Mouse (Mus musculus) Patski (cell line): ENCODE measurements around the gene Ccdc73. TPM values are rescaled to one million over a fixed set of nuclear protein-coding genes. Genes with fewer than 3 reads are reported as not detected.
"Not testable (repeated sequence)": the region's sequence is repeated elsewhere in the genome, so short reads cannot be mapped to it uniquely, and the experiment has no call there.

Source experiments
- ATAC-seq: fragments of 100-300 bp; one replicate; pipeline ENCODE4 v1.8.0; 2021
- CTCF ChIA-PET: fragments of 350-600 bp; sonication (Branson Sonifier 250); formaldehyde crosslinking; loops from one replicate; lab custom pipeline; 2022; ENCODE audit warnings: inconsistent platforms; lab: Charles Lee
- POLR2A ChIA-PET: fragments of 350-600 bp; sonication (Branson Sonifier 250); formaldehyde crosslinking; loops from one replicate; lab custom pipeline; 2022; ENCODE audit warnings: antibody characterized with exemption, inconsistent platforms; lab: Charles Lee
- DNase-seq: peaks from one replicate; pipeline ENCODE4 v3.0.0-alpha.2; 2011; ENCODE audit warnings: low read depth, low spot score
- H3K27me3 ChIP-seq: fragments of 371-371 bp; one replicate; pipeline ENCODE4 v1.5.1; 2021
- CTCF ChIP-seq: fragments of 100-300 bp; IDR thresholded peaks from one replicate; pipeline ENCODE4 v1.5.1; 2021
- in situ Hi-C: fragments of 300-500 bp; cut with MboI; formaldehyde crosslinking; loops from 3 replicates; pipeline ENCODE4 v1.11.1; 2018; ENCODE audit warnings: low pct_unique_long_range_greater_than_20kb, mixed read lengths
- polyA plus RNA-seq: library from polyadenylated mRNA; unstranded; gene quantifications from one replicate; pipeline ENCODE4 v1.2.3, GENCODE M21; 2021

The Ccdc73 gene
- polyA plus RNA-seq, result 4.8 TPM

DNA sequence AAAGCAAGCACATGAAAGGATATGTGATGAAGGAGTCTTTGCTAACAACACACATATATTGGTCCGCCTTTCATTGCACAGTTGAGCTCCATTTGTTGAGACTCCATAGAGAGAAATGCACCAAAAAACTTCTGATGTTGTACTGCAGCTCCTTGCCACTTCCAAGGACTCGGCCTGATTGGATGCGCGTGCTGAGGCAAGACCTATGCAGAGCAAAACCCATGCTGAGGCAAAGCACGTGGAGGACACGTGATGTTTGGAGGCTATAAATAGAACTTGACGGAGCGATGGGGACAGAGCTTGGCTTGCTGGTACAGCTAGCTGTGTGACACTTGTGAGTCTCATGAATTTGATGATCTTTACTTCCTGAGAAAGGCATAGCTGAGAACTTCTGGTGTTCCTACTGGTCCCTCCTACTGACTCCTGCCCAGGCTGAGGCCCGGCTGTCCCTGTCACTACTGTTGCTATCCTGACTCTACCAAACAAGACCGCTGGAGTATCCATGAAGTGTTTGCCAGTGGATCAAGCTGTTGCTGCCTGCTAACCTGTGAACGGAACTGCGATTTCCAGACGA is at the start of gene Ccdc73:
Gene Ccdc73, plus strand, starts transcription at position 524 of the 574 bp plus-strand sequence.
- no peaks in the 10 kb centered on the region for H3K27me3 ChIP-seq
- no peak for DNase-seq
- CTCF ChIA-PET, result interaction anchor here (0.8 to 1.8 kb wide), 2 partner anchors 8 to 20 kb away, joined by 3 to 4 read pairs; no protein-coding TSS in a partner anchor
- ATAC-seq, result no peak
- POLR2A ChIA-PET, result no interaction called here
- TF ChIP-seq CTCF, result no peak
- in situ Hi-C loops, result no loop called here

DNA sequence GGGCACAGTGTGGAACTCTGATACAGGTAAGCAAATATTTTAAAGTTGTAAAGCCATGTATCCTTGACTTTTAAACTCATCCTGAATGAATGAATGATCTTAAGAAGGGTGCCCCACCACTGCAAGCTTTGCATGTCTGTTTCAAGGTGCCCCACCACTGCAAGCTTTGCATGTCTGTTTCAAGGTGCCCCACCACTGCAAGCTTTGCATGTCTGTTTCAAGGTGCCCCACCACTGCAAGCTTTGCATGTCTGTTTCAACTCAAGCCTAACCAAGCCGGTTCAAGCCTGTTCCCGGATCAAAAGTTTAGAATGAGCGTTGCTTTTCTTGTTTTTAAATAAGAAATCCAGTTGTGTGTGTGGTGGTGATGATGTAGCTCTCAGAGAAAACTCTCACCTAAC is 48.8 kb upstream of the Ccdc73 start:
- ATAC-seq, in situ Hi-C loops, DNase-seq, H3K27me3 ChIP-seq, POLR2A ChIA-PET, CTCF ChIA-PET: not testable (repeated sequence)

DNA sequence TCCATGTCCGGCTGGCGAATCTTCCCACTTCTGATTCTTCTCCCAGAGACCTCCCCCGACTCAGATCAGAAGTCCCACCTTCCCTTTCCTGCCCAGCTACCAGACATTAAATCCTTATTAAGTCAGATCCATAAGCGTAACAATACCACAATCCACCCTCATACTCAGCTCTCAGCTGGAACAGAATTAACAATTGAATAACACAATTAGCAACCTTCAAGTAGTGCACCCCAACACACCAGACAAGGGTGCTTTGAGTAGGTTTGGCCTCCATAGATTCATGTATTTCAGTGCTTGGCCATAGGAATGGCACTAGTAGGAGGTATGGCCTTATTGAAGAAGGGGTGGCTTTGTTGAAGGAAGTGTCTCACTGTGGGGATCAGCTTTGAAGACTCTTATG is 41.4 kb upstream of the Ccdc73 start:
- in situ Hi-C loops, result no loop called here
- DNase-seq, result no peak
- POLR2A ChIA-PET, result no interaction called here
- ATAC-seq, result no peak
- H3K27me3 ChIP-seq, result no peaks in the 10 kb centered on the region
- TF ChIP-seq CTCF, result no peak
- CTCF ChIA-PET, result interaction anchor here (1.0 kb wide), 1 partner anchor 8 kb away, joined by 4 read pairs; no protein-coding TSS in a partner anchor

- no peak for ATAC-seq
These were observed 35.1 kb upstream of the Ccdc73 start for GRCm38 (mm10) chr2:104832486-104832885.

GRCm38 (mm10) chr2:104840974-104841373 is 26.6 kb upstream of the Ccdc73 start:
- TF ChIP-seq CTCF, result peak; percentile 45
- H3K27me3 ChIP-seq, result no peaks in the 10 kb centered on the region
- ChIA-PET CTCF (no interaction called here), POLR2A (interaction anchor here (1.2 to 1.4 kb wide), 2 partner anchors 9 to 18 kb away, joined by 3 to 4 read pairs; partner anchors contain the start of gene Prrg4)
- no peak for DNase-seq
- in situ Hi-C loops, result no loop called here
- ATAC-seq, result no peak

More at GRCm38 (mm10) chr2:104832486-104832885, 35.1 kb upstream of the Ccdc73 start:
- no peak for DNase-seq
- TF ChIP-seq CTCF, result no peak
- in situ Hi-C loops, result no loop called here
- no peaks in the 10 kb centered on the region for H3K27me3 ChIP-seq
- CTCF ChIA-PET, result interaction anchor here (1.2 to 1.7 kb wide), 3 partner anchors 10 to 22 kb away, joined by 3 to 4 read pairs (median 4); no protein-coding TSS in a partner anchor
- POLR2A ChIA-PET, result no interaction called here

GRCm38 (mm10) chr2:104841736-104842135 is 25.9 kb upstream of the Ccdc73 start:
- CTCF ChIA-PET, result no interaction called here
- DNase-seq (no peak), ATAC-seq (no peak)
- in situ Hi-C loops, result no loop called here
- no peak for TF ChIP-seq CTCF
- POLR2A ChIA-PET, result interaction anchor here (1.2 kb wide), 1 partner anchor 19 kb away, joined by 3 read pairs; no protein-coding TSS in a partner anchor
- no peaks in the 10 kb centered on the region for H3K27me3 ChIP-seq

GRCm38 (mm10) chr2:104842559-104842958 is 25.0 kb upstream of the Ccdc73 start:
- ATAC-seq (no peak), DNase-seq (no peak)
- no peaks in the 10 kb centered on the region for H3K27me3 ChIP-seq
- in situ Hi-C loops, result no loop called here
- no peak for TF ChIP-seq CTCF
- ChIA-PET CTCF (interaction anchor here (1.8 kb wide), 1 partner anchor 406 kb away, joined by 3 read pairs; no protein-coding TSS in a partner anchor), POLR2A (no interaction called here)

DNA sequence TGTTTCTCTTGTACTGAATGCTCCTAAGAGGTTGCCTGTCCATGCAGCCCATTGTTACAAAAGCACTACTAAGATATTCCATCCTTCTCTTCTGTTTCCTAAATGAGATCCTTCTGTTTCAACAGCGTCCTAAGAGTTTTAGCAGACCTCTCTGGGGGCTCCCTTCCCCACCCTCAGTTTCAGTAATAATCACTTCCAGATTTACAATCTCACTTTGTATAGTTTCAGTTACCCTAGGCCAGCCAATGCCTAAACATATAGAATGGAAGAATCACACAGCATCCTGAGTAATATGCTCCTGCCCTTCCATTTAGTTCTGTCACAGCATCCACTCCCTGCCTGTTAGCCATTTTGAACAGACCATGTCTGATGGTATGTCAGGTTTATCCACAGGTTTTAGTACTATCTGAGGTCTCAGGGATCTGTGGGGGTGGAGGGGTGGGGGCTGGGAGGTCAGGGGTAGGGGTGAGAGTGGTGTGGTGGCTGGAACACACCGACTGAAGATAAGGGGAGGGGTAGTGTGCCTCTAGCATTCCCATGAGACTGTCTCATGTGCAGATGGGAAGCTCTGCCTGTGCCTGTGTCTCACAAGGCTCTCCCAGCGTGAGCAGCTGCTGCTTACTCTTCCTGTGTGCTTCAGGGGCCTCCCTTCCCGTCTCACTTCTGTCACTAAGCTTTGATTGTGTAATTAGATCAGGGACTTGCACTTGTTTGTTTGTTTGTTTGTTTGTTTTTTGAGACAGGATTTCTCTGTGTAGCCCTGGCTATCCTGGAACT is 20.8 kb upstream of the Ccdc73 start:
- DNase-seq (no peak), ATAC-seq (no peak)
- in situ Hi-C loops, result no loop called here
- ChIA-PET CTCF (interaction anchor here (0.9 to 1.3 kb wide), 3 partner anchors 8 to 383 kb away, joined by 3 to 4 read pairs (median 3); no protein-coding TSS in a partner anchor), POLR2A (no interaction called here)
- no peaks in the 10 kb centered on the region for H3K27me3 ChIP-seq
- TF ChIP-seq CTCF, result no peak

DNA sequence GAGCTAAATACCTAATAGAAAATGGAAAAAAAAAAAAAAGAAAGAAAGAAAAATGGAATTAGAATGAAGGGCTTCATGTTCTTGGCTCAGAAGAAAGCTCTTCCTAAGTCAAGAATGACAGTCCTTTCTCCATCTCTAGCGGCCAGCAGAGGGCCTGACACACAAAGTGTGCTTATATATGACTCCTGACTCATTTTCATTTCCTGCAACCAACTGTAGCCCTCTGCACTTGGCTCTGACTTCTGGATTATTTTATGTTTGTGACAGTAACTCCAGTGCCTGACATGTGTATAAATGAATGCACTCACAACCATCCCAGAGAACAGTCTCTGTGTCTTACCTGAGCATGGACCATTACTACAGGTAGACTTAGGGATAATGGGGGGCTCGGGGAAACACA is 20.0 kb upstream of the Ccdc73 start:
- peak; percentile 63 for TF ChIP-seq CTCF
- ATAC-seq (peak; percentile 63), DNase-seq (no peak)
- POLR2A ChIA-PET, result no interaction called here
- in situ Hi-C loops, result no loop called here
- CTCF ChIA-PET, result interaction anchor here (0.9 to 1.3 kb wide), 3 partner anchors 9 to 382 kb away, joined by 3 to 4 read pairs (median 3); no protein-coding TSS in a partner anchor
- no peaks in the 10 kb centered on the region for H3K27me3 ChIP-seq

GRCm38 (mm10) chr2:104848235-104849161 is 19.1 kb upstream of the Ccdc73 start:
- CTCF ChIA-PET, result interaction anchor here (1.2 to 1.3 kb wide), 2 partner anchors 10 to 163 kb away, joined by 3 to 4 read pairs; no protein-coding TSS in a partner anchor
- in situ Hi-C loops, result no loop called here
- DNase-seq (no peak), ATAC-seq (no peak)
- TF ChIP-seq CTCF, result no peak
- POLR2A ChIA-PET, result interaction anchor here (0.7 kb wide), 1 partner anchor 425 kb away, joined by 3 read pairs; no protein-coding TSS in a partner anchor
- H3K27me3 ChIP-seq, result no peaks in the 10 kb centered on the region
